Mouse (Mus musculus) CH12.LX (cell line): ENCODE data around the gene Nfic.

Experiments
- CTCF ChIP-seq, 2 experiments: IDR thresholded peaks in 1 of 2; conservative IDR thresholded peaks in 1 of 2; 2 replicates each; pipeline ENCODE4 v1.5.1; 2011 to 2012; ENCODE audit warnings: low read depth in 2 of 2, low read length in 2 of 2, improper control_type of control experiment in 1 of 2, inconsistent platforms in 1 of 2, mild to moderate bottlenecking in 1 of 2, moderate library complexity in 1 of 2
- EP300 ChIP-seq: IDR thresholded peaks from 2 replicates; pipeline ENCODE4 v1.6.1; 2011; ENCODE audit warnings: low read length, improper control_type of control experiment
- JUN ChIP-seq: IDR thresholded peaks from 2 replicates; pipeline ENCODE4 v1.6.1; 2011; ENCODE audit warnings: low read depth, mild to moderate bottlenecking, low read length, improper control_type of control experiment, moderate library complexity; ENCODE audit not compliant: insufficient read depth
- JUND ChIP-seq: conservative IDR thresholded peaks from 2 replicates; pipeline ENCODE4 v1.6.1; 2011; ENCODE audit warnings: low read depth, low read length, improper control_type of control experiment
- MAFK ChIP-seq: IDR thresholded peaks from 2 replicates; pipeline ENCODE4 v1.6.1; 2011; ENCODE audit warnings: low read length, improper control_type of control experiment; ENCODE audit not compliant: insufficient replicate concordance
- MAX ChIP-seq: IDR thresholded peaks from 2 replicates; pipeline ENCODE4 v1.6.1; 2011; ENCODE audit warnings: low read length, improper control_type of control experiment
- MAZ ChIP-seq: IDR thresholded peaks from 2 replicates; pipeline ENCODE4 v1.6.1; 2012; ENCODE audit warnings: low read depth, mild to moderate bottlenecking, inconsistent platforms, low read length, improper control_type of control experiment, moderate library complexity
- NELFE ChIP-seq: IDR thresholded peaks from 2 replicates; pipeline ENCODE4 v1.6.1; 2011; ENCODE audit warnings: low read depth, low read length, improper control_type of control experiment
- POLR2A ChIP-seq: IDR thresholded peaks from 2 replicates; pipeline ENCODE4 v1.6.1; 2011; ENCODE audit warnings: low read depth, mild to moderate bottlenecking, improper control_type of control experiment, low read length
- SMC3 ChIP-seq: IDR thresholded peaks from 2 replicates; pipeline ENCODE4 v1.6.1; 2011; ENCODE audit warnings: low read depth, low read length, improper control_type of control experiment
- UBTF ChIP-seq: IDR thresholded peaks from 2 replicates; pipeline ENCODE4 v1.6.1; 2012; ENCODE audit warnings: low read depth, mild to moderate bottlenecking, inconsistent platforms, low read length, improper control_type of control experiment, moderate library complexity

DNA sequence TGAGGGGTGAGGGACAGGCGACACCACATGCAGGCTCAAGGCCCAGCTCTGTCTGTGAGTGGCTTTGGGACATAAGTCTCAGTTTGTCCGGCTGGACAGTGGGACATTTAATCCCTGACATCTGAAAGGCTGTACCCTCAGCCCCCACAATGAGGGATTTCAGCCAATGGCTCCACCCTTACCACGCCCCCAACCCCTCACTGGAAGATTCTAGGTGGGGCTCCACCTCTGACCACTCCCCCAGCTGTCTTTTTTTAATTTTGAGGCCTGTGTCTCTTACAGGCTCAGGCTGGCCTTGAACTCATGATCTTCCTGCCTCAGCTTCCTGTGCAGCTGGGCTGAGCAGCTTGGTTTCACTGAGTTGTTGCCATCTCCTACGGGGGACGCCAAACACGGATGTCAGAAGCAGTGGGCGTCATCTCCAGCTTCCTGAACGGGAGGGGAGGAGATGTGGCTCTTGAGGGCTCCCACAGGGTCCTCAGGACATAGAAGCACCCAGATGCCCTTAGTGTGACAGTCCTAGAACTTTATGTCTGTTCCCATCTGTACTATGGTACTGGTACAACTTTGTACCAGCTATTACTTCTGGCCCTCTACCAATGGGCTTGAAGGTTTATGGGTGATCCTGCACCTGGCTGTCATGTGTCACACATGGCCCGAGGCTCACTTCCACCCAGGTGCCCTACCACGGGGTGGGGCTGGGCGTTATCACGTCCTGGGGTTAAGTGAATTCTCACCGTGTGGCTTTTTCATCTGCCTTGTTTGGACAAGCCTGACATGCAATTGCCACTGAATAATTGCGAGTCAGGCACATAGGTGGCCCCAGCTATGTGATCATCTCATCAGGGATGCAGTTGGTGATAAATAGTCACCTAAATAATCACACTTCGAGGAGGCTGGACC lies 20.8 kb downstream of the Nfic start:
- TF ChIP-seq JUND (no peak), MAX (no peak), MAFK (no peak), POLR2A (no peak), CTCF (conservative IDR thresholded peaks at IDR 0.05 in 1 of 2, IDR thresholded peaks at IDR 0.05 in 1 of 2; ENCODE audit: low read depth in 2 of 2, low read length in 2 of 2) (no peak), EP300 (no peak), JUN (no peak), UBTF (no peak), NELFE (no peak), SMC3 (no peak), MAZ (no peak)
